In genomic region chr8:71628396-71629095, GRCm38 (mm10) we compare ENCODE assay signal across 8 mouse cellular contexts. TPM values are rescaled to one million over a fixed set of nuclear protein-coding genes. Genes with fewer than 3 reads are reported as not detected.
A peak's percentile ranks its signal among the peaks of the same experiment; 100 is the strongest.
DNase-seq lines count a peak whose midpoint lies in the region; ATAC-seq and TF ChIP-seq lines count a peak whose summit lies in the region.

No protein-coding gene starts in this region.

- H3K27me3 ChIP-seq in embryonic facial prominence, embryonic 12.5 days, result peaks cover 32% of the 10 kb centered on the region
- H3K27me3 ChIP-seq in limb, embryonic 10.5 days (ENCODE audit: low read depth, poor library complexity, severe bottlenecking), result peaks cover 43% of the 10 kb centered on the region
- peaks cover 29% of the 10 kb centered on the region for H3K27me3 ChIP-seq in neural tube, embryonic 12.5 days (replicated peaks)

- H3K27ac ChIP-seq in layer of hippocampus, adult 2 months, result peak overlapping the region; percentile 52
- peak overlapping the region; percentile 76 for H3K27ac ChIP-seq in embryonic facial prominence, embryonic 12.5 days
- peak overlapping the region; percentile 82 for H3K27ac ChIP-seq in limb, embryonic 10.5 days
- no peak overlapping the region for H3K27ac ChIP-seq in neural tube, embryonic 12.5 days

- TF ChIP-seq CTCF in layer of hippocampus, adult 2 months (conservative IDR thresholded peaks at IDR 0.05), result no peak

- peaks cover 25% of the 10 kb centered on the region for H3K36me3 ChIP-seq in embryonic facial prominence, embryonic 12.5 days
- peaks cover 29% of the 10 kb centered on the region for H3K36me3 ChIP-seq in limb, embryonic 10.5 days
- peaks cover 12% of the 10 kb centered on the region for H3K36me3 ChIP-seq in neural tube, embryonic 12.5 days

- 7% methylated on average over 16 of the region's 16 CpGs for WGBS in embryonic facial prominence, embryonic 12.5 days
- 10% methylated on average over 16 of the region's 16 CpGs for WGBS in limb, embryonic 10.5 days
- whole genome bisulfite sequencing in neural tube, embryonic 12.5 days, result 10% methylated on average over 16 of the region's 16 CpGs

- H3K4me2 ChIP-seq in embryonic facial prominence, embryonic 12.5 days (replicated peaks), result peak overlapping the region; percentile 87
- H3K4me2 ChIP-seq in neural tube, embryonic 12.5 days (replicated peaks), result peak overlapping the region; percentile 88

- no peak for DNase-seq in layer of hippocampus, adult 2 months (ENCODE audit: low spot score in 2 of 2)
- DNase-seq in layer of hippocampus, adult 8-10 months (ENCODE audit: low spot score in 2 of 2), result no peak
- DNase-seq in limb, embryonic 10.5 days (ENCODE audit: low spot score), result no peak
- DNase-seq in urinary bladder, postnatal 10 days (ENCODE audit: low spot score), result no peak
- DNase-seq in right cerebral cortex, adult 2 months (ENCODE audit: low spot score in 2 of 2), result no peak
- no peak for DNase-seq in urinary bladder, postnatal 4 days (ENCODE audit: low spot score in 2 of 2)

- no peak for ATAC-seq in embryonic facial prominence, embryonic 12.5 days (ENCODE audit: insufficient number of reproducible peaks, insufficient read depth, low FRiP score, low TSS enrichment)
- ATAC-seq in neural tube, embryonic 12.5 days (ENCODE audit: low FRiP score, low read depth), result no peak

- H3K4me1 ChIP-seq in embryonic facial prominence, embryonic 12.5 days, result peaks cover 20% of the 10 kb centered on the region
- peaks cover 37% of the 10 kb centered on the region for H3K4me1 ChIP-seq in limb, embryonic 10.5 days
- H3K4me1 ChIP-seq in neural tube, embryonic 12.5 days, result peaks cover 13% of the 10 kb centered on the region

- peak overlapping the region; percentile 58 for H3K4me3 ChIP-seq in layer of hippocampus, adult 2 months
- H3K4me3 ChIP-seq in embryonic facial prominence, embryonic 12.5 days, result peak overlapping the region; percentile 57
- H3K4me3 ChIP-seq in limb, embryonic 10.5 days, result peak overlapping the region; percentile 61
- peak overlapping the region; percentile 49 for H3K4me3 ChIP-seq in neural tube, embryonic 12.5 days

- peak overlapping the region; percentile 68 for H3K9ac ChIP-seq in embryonic facial prominence, embryonic 12.5 days
- peak overlapping the region; percentile 56 for H3K9ac ChIP-seq in neural tube, embryonic 12.5 days

- H3K9me3 ChIP-seq in embryonic facial prominence, embryonic 12.5 days, result peaks cover 7% of the 10 kb centered on the region; the same call in 1 of the 2 replicates
- H3K9me3 ChIP-seq in limb, embryonic 10.5 days (replicated peaks), result peaks cover 6% of the 10 kb centered on the region
- peaks cover 10% of the 10 kb centered on the region for H3K9me3 ChIP-seq in neural tube, embryonic 12.5 days

RNA-seq across cellular contexts. Expression of gene Colgalt1, which starts 17.7 kb away (rescaled TPM):
- 10 to 100 TPM; 52.4 to 60.1 TPM for total RNA-seq in layer of hippocampus, adult 2 months (2021)
- total RNA-seq in layer of hippocampus, adult 8-10 months (2022), result 10 to 100 TPM; 53.2 to 59.7 (median 53.8) TPM
- polyA plus RNA-seq in embryonic facial prominence, embryonic 12.5 days (2016; fragmentation: Nextera tagmentation; extraction: Ambion mirVana), result 72.7 and 72.8 TPM in 2 replicates
- 49.0 and 53.6 TPM in 2 replicates for polyA plus RNA-seq in limb, embryonic 10.5 days (2016; fragmentation: Nextera tagmentation; extraction: Ambion mirVana)
- polyA plus RNA-seq in neural tube, embryonic 12.5 days (2016; fragmentation: Nextera tagmentation; extraction: Ambion mirVana), result 60.9 and 67.2 TPM in 2 replicates

RNA-seq across cellular contexts. Expression of gene Fam129c, which starts 31.1 kb away (rescaled TPM):
- 1 to 10 TPM; 3.8 TPM for total RNA-seq in layer of hippocampus, adult 2 months (2021)
- total RNA-seq in layer of hippocampus, adult 8-10 months (2022), result 1 to 10 TPM; 2.0 to 4.6 (median 3.5) TPM
- polyA plus RNA-seq in embryonic facial prominence, embryonic 12.5 days (2016; fragmentation: Nextera tagmentation; extraction: Ambion mirVana), result 4.5 and 6.2 TPM in 2 replicates
- polyA plus RNA-seq in limb, embryonic 10.5 days (2016; fragmentation: Nextera tagmentation; extraction: Ambion mirVana), result 2.8 and 4.0 TPM in 2 replicates
- polyA plus RNA-seq in neural tube, embryonic 12.5 days (2016; fragmentation: Nextera tagmentation; extraction: Ambion mirVana), result 4.9 and 6.1 TPM in 2 replicates

RNA-seq across cellular contexts. Expression of gene Pgls, which starts 36.6 kb away (rescaled TPM):
- total RNA-seq in layer of hippocampus, adult 2 months (2021), result 10 to 100 TPM; 27.5 to 34.4 TPM
- total RNA-seq in layer of hippocampus, adult 8-10 months (2022), result 10 to 100 TPM; 29.1 to 38.5 (median 33.6) TPM
- 230 and 236 TPM in 2 replicates for polyA plus RNA-seq in embryonic facial prominence, embryonic 12.5 days (2016; fragmentation: Nextera tagmentation; extraction: Ambion mirVana)
- polyA plus RNA-seq in limb, embryonic 10.5 days (2016; fragmentation: Nextera tagmentation; extraction: Ambion mirVana), result 241 and 263 TPM in 2 replicates
- polyA plus RNA-seq in neural tube, embryonic 12.5 days (2016; fragmentation: Nextera tagmentation; extraction: Ambion mirVana), result 198 and 217 TPM in 2 replicates

RNA-seq across cellular contexts. Expression of gene Unc13a, which starts 43.0 kb away (rescaled TPM):
- 100 to 1,000 TPM; 263 to 264 TPM for total RNA-seq in layer of hippocampus, adult 2 months (2021)
- 100 to 1,000 TPM; 219 to 265 (median 239) TPM for total RNA-seq in layer of hippocampus, adult 8-10 months (2022)
- polyA plus RNA-seq in embryonic facial prominence, embryonic 12.5 days (2016; fragmentation: Nextera tagmentation; extraction: Ambion mirVana), result 1.9 and 2.8 TPM in 2 replicates
- 0.40 and 0.51 TPM in 2 replicates for polyA plus RNA-seq in limb, embryonic 10.5 days (2016; fragmentation: Nextera tagmentation; extraction: Ambion mirVana)
- 16.3 and 16.7 TPM in 2 replicates for polyA plus RNA-seq in neural tube, embryonic 12.5 days (2016; fragmentation: Nextera tagmentation; extraction: Ambion mirVana)

RNA-seq across cellular contexts. Expression of gene Jak3, which starts 47.5 kb away (rescaled TPM):
- total RNA-seq in layer of hippocampus, adult 2 months (2021), result 1 to 10 TPM; 5.3 TPM
- 10 to 100 TPM in 1 of 4 experiments, 1 to 10 TPM in 3; 4.6 to 10.5 (median 7.9) TPM for total RNA-seq in layer of hippocampus, adult 8-10 months (2022)
- 3.4 and 4.5 TPM in 2 replicates for polyA plus RNA-seq in embryonic facial prominence, embryonic 12.5 days (2016; fragmentation: Nextera tagmentation; extraction: Ambion mirVana)
- polyA plus RNA-seq in limb, embryonic 10.5 days (2016; fragmentation: Nextera tagmentation; extraction: Ambion mirVana), result 3.7 and 4.6 TPM in 2 replicates
- polyA plus RNA-seq in neural tube, embryonic 12.5 days (2016; fragmentation: Nextera tagmentation; extraction: Ambion mirVana), result 3.8 and 4.2 TPM in 2 replicates
